Mouse (Mus musculus) heart, adult 2 months (tissue): ENCODE results near the gene Gm20696.

Source experiments
- CTCF ChIP-seq: fragments of 200-600 bp; IDR thresholded peaks from 2 replicates; pipeline ENCODE4 v1.8.1; 2022; ENCODE audit warnings: antibody characterized with exemption, mild to moderate bottlenecking, moderate library complexity
- POLR2A ChIP-seq: fragments of 200-500 bp; IDR thresholded peaks from 2 replicates; pipeline ENCODE4 v1.6.1; 2011; ENCODE audit warnings: mild to moderate bottlenecking, low read depth, low read length, control low read depth; ENCODE audit not compliant: insufficient read depth

DNA sequence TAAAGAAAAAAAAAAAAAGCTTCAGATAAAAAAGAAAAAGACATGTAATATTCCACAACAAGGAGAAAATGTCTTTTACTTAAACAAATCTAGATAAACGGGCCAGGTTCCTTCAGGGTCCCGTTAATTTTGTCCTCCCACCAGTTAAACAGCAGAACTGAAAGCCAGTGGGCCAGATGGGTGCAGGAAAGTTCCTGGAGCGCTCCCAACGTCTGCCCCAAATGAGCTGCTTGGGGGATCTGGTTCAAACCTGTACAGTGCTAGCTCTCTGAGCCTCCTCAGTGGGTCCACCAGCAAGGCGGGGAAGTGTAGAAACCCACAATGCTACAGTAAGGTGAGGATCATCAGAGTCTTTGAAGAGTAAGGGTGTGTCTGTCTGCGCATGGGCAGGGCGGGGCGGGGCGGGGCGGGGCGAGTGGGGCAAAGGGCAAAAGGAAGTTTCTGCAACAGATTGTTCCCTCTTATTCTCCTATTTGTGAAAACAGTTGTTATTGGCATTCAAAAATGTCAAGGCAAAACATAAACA is 45.0 kb upstream of the Gm20696 start:
- TF ChIP-seq POLR2A (no peak), CTCF (no peak)
